Mouse (Mus musculus): ENCODE measurements around the gene Rad51b. TPM values are rescaled to one million over a fixed set of nuclear protein-coding genes. Genes with fewer than 3 reads are reported as not detected.

Gene Rad51b
- total and polyA plus RNA-seq, 3 experiments: 6.5 to 8.6 (median 8.5) TPM

GRCm38 (mm10) chr12:79296126-79296816, 811 bp upstream of the Rad51b start, which contains the start of gene Zfyve26 (continued):
- TF ChIP-seq E2F4 (IDR thresholded peaks at IDR 0.05; ENCODE audit: insufficient replicate concordance, low read depth, low read length) (no peak), EP300 (IDR thresholded peaks at IDR 0.05; ENCODE audit: low read length) (no peak), MAZ (IDR thresholded peaks at IDR 0.05; ENCODE audit: low read depth, low read length) (no peak), MYC (IDR thresholded peaks at IDR 0.05; ENCODE audit: low read depth, low read length) (0 out of 2 replicates have a peak, but pooled peaks have one; percentile 34), BHLHE40 (IDR thresholded peaks at IDR 0.05; ENCODE audit: low read depth, low read length) (peak; percentile 97), TBP (conservative IDR thresholded peaks at IDR 0.05; ENCODE audit: low read depth, low read length) (peak; percentile 78; the same call in 1 of the 2 replicates), JUND (conservative IDR thresholded peaks at IDR 0.05; ENCODE audit: low read depth, low read length) (no peak), TCF12 (IDR thresholded peaks at IDR 0.05; ENCODE audit: low read depth, low read length) (peak; percentile 81), HCFC1 (IDR thresholded peaks at IDR 0.05; ENCODE audit: low read depth, low read length) (peak; percentile 81)

DNA sequence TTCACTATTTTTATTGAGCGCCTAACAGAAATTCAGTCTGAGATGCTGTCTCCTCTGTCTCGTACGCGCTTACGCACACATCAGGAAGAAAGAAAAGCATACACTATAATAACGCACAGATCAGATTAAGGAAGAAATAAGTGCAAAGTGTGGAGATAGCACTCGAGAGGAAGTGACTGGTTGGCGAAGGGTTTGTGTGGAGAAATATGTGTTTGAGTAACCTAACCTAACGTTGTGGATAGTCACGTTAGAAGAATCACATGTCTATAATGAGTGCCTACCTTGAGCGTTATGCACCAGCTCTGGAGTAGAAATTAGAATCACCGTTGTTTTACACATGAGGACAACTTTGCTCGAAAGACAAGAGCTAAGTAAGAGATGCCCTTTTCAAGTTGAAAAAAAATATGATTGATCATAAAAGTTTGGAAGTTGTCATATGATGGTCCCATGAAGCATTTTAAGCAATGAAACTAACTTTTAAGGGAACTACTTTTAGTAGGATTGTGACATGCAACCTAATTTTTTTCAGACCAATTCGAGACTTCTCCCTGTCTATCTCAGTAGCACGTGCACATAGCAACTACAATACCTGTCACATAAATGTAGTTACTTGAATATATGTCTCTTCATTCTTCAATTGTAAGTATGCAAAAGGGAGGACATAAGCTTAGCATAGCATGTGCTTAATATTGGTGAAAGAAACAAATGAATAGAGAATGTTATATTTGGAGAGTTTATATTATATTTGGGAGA, 978 bp downstream of the Rad51b start:
- dilution Hi-C loops (cut with MboI; ENCODE audit: extremely low pct_ligation_motif_present, extremely low pct_unique_long_range_greater_than_20kb, low sequenced_read_pairs) (no loop called here), in situ Hi-C loops (cut with MboI; ENCODE audit: low pct_ligation_motif_present, low pct_unique_long_range_greater_than_20kb, low sequenced_read_pairs) (no loop called here)
- no peaks in the 10 kb centered on the region for H3K9me3 ChIP-seq (replicated peaks; ENCODE audit: low read length)
- H3K27ac ChIP-seq (ENCODE audit: insufficient read depth, low read depth): no peak overlapping the region
- H3K9ac ChIP-seq (ENCODE audit: insufficient read depth, low read depth): peak overlapping the region; percentile 80
- H3K79me2 ChIP-seq (replicated peaks; ENCODE audit: control insufficient read depth, extremely low read depth, insufficient read depth, poor library complexity, severe bottlenecking): peaks cover 5% of the 10 kb centered on the region
- H3K4me2 ChIP-seq (ENCODE audit: insufficient read depth, low read depth, poor library complexity, severe bottlenecking): peak overlapping the region; percentile 51
- H3K4me3 ChIP-seq (replicated peaks in 1 of 3; ENCODE audit: low read depth in 2 of 3, low read length in 2 of 3, poor library complexity in 1 of 3): peak overlapping the region; percentile 66 to 76 (median 75)
- peak; percentile 25 for DNase-seq (ENCODE audit: extremely low read depth)
- H3K27me3 ChIP-seq (replicated peaks): no peaks in the 10 kb centered on the region
- peaks cover 5 to 33% of the 10 kb centered on the region in 2 experiments for H3K36me3 ChIP-seq (replicated peaks in 1 of 2; ENCODE audit: control insufficient read depth in 1 of 2, insufficient read depth in 1 of 2, low read length in 1 of 2)
- TF ChIP-seq ETS1 (conservative IDR thresholded peaks at IDR 0.05; ENCODE audit: low read depth, low read length) (no peak), MYC (IDR thresholded peaks at IDR 0.05; ENCODE audit: low read depth, low read length) (peak; percentile 57; the same call in 1 of the 2 replicates), MAX (IDR thresholded peaks at IDR 0.05; ENCODE audit: low read length) (peak; percentile 42; the same call in 1 of the 2 replicates), SIN3A (IDR thresholded peaks at IDR 0.05; ENCODE audit: low read length) (0 out of 2 replicates have a peak, but pooled peaks have one; percentile 18), MXI1 (IDR thresholded peaks at IDR 0.05; ENCODE audit: low read depth, low read length) (peak; percentile 55; the same call in 1 of the 2 replicates), E2F4 (IDR thresholded peaks at IDR 0.05; ENCODE audit: insufficient replicate concordance, low read depth, low read length) (0 out of 2 replicates have a peak, but pooled peaks have one; percentile 37), TBP (conservative IDR thresholded peaks at IDR 0.05; ENCODE audit: low read depth, low read length) (0 out of 2 replicates have a peak, but pooled peaks have one; percentile 14), BHLHE40 (IDR thresholded peaks at IDR 0.05; ENCODE audit: low read depth, low read length) (peak; percentile 48; the same call in 1 of the 2 replicates), RAD21 (IDR thresholded peaks at IDR 0.05; ENCODE audit: low read depth, low read length) (no peak)
- peaks cover 0 to 32% of the 10 kb centered on the region in 2 experiments; a peak in 2 of 4 replicates for H3K4me1 ChIP-seq (ENCODE audit: control insufficient read depth in 1 of 2, insufficient read depth in 2 of 2)
